Mouse (Mus musculus): ENCODE results near the gene Klf4. TPM values are rescaled to one million over a fixed set of nuclear protein-coding genes. Genes with fewer than 3 reads are reported as not detected.
A peak's percentile ranks its signal among the peaks of the same experiment; 100 is the strongest.

The Klf4 gene
- polyA plus RNA-seq, 1 experiment: 3.0 TPM

- no peak overlapping the region for H3K4me3 ChIP-seq (replicated peaks)
- H3K36me3 ChIP-seq (replicated peaks; ENCODE audit: low read length): no peaks in the 10 kb centered on the region
- peaks cover 1% of the 10 kb centered on the region for H3K27me3 ChIP-seq (replicated peaks)
- TF ChIP-seq GATA1 (IDR thresholded peaks at IDR 0.05; ENCODE audit: borderline replicate concordance, low read length) (no peak), FLI1 (IDR thresholded peaks at IDR 0.05; ENCODE audit: low read length) (no peak)
- H3K9me3 ChIP-seq: no peaks in the 10 kb centered on the region
- no peaks in the 10 kb centered on the region for H3K4me1 ChIP-seq
These were observed 35.9 kb downstream of the Klf4 start for GRCm38 (mm10) chr4:55496416-55496815.

- Histone ChIP-seq H3K4me3 (replicated peaks) (no peak overlapping the region), H3K4me1 (peaks cover 16% of the 10 kb centered on the region), H3K36me3 (replicated peaks; ENCODE audit: low read length) (no peaks in the 10 kb centered on the region), H3K9me3 (no peaks in the 10 kb centered on the region), H3K27me3 (replicated peaks) (peaks cover 1% of the 10 kb centered on the region)
- TF ChIP-seq GATA1 (IDR thresholded peaks at IDR 0.05; ENCODE audit: borderline replicate concordance, low read length) (no peak), FLI1 (IDR thresholded peaks at IDR 0.05; ENCODE audit: low read length) (no peak)
These were observed 39.0 kb downstream of the Klf4 start for GRCm38 (mm10) chr4:55493261-55493660.

GRCm38 (mm10) chr4:55489328-55489727 lies 42.9 kb downstream of the Klf4 start:
- H3K9me3 ChIP-seq: no peaks in the 10 kb centered on the region
- TF ChIP-seq GATA1 (IDR thresholded peaks at IDR 0.05; ENCODE audit: borderline replicate concordance, low read length): no peak
- TF ChIP-seq FLI1 (IDR thresholded peaks at IDR 0.05; ENCODE audit: low read length): no peak
- peak overlapping the region; percentile 88 for H3K4me3 ChIP-seq (replicated peaks)
- H3K36me3 ChIP-seq (replicated peaks; ENCODE audit: low read length): no peaks in the 10 kb centered on the region
- no peaks in the 10 kb centered on the region for H3K27me3 ChIP-seq (replicated peaks)
- H3K4me1 ChIP-seq: peaks cover 22% of the 10 kb centered on the region

GRCm38 (mm10) chr4:55488604-55489003 lies 43.7 kb downstream of the Klf4 start:
- no peaks in the 10 kb centered on the region for H3K27me3 ChIP-seq (replicated peaks)
- no peaks in the 10 kb centered on the region for H3K36me3 ChIP-seq (replicated peaks; ENCODE audit: low read length)
- H3K4me3 ChIP-seq (replicated peaks): peak overlapping the region; percentile 81
- no peak for TF ChIP-seq FLI1 (IDR thresholded peaks at IDR 0.05; ENCODE audit: low read length)
- TF ChIP-seq GATA1 (IDR thresholded peaks at IDR 0.05; ENCODE audit: borderline replicate concordance, low read length): no peak
- peaks cover 22% of the 10 kb centered on the region for H3K4me1 ChIP-seq
- H3K9me3 ChIP-seq: no peaks in the 10 kb centered on the region

GRCm38 (mm10) chr4:55480322-55480767 lies 51.9 kb downstream of the Klf4 start:
- no peaks in the 10 kb centered on the region for H3K36me3 ChIP-seq (replicated peaks; ENCODE audit: low read length)
- TF ChIP-seq FLI1 (IDR thresholded peaks at IDR 0.05; ENCODE audit: low read length) (no peak), GATA1 (IDR thresholded peaks at IDR 0.05; ENCODE audit: borderline replicate concordance, low read length) (no peak)
- no peak overlapping the region for H3K4me3 ChIP-seq (replicated peaks)
- H3K9me3 ChIP-seq: no peaks in the 10 kb centered on the region
- no peaks in the 10 kb centered on the region for H3K27me3 ChIP-seq (replicated peaks)
- peaks cover 3% of the 10 kb centered on the region for H3K4me1 ChIP-seq

GRCm38 (mm10) chr4:55478333-55478732 lies 53.9 kb downstream of the Klf4 start:
- Histone ChIP-seq H3K36me3 (replicated peaks; ENCODE audit: low read length) (no peaks in the 10 kb centered on the region), H3K4me1 (peaks cover 3% of the 10 kb centered on the region), H3K9me3 (no peaks in the 10 kb centered on the region), H3K4me3 (replicated peaks) (no peak overlapping the region), H3K27me3 (replicated peaks) (no peaks in the 10 kb centered on the region)
- TF ChIP-seq FLI1 (IDR thresholded peaks at IDR 0.05; ENCODE audit: low read length) (no peak), GATA1 (IDR thresholded peaks at IDR 0.05; ENCODE audit: borderline replicate concordance, low read length) (no peak)

GRCm38 (mm10) chr4:55477933-55478332 lies 54.3 kb downstream of the Klf4 start:
- H3K4me1 ChIP-seq: peaks cover 6% of the 10 kb centered on the region

GRCm38 (mm10) chr4:55477210-55477759 lies 55.0 kb downstream of the Klf4 start:
- Histone ChIP-seq H3K4me1 (peaks cover 10% of the 10 kb centered on the region), H3K9me3 (no peaks in the 10 kb centered on the region), H3K4me3 (replicated peaks) (no peak overlapping the region), H3K27me3 (replicated peaks) (no peaks in the 10 kb centered on the region), H3K36me3 (replicated peaks; ENCODE audit: low read length) (no peaks in the 10 kb centered on the region)
- no peak for TF ChIP-seq FLI1 (IDR thresholded peaks at IDR 0.05; ENCODE audit: low read length)
- TF ChIP-seq GATA1 (IDR thresholded peaks at IDR 0.05; ENCODE audit: borderline replicate concordance, low read length): no peak

More at GRCm38 (mm10) chr4:55477933-55478332, 54.3 kb downstream of the Klf4 start:
- no peaks in the 10 kb centered on the region for H3K36me3 ChIP-seq (replicated peaks; ENCODE audit: low read length)
- H3K4me3 ChIP-seq (replicated peaks): no peak overlapping the region
- H3K9me3 ChIP-seq: no peaks in the 10 kb centered on the region
- TF ChIP-seq GATA1 (IDR thresholded peaks at IDR 0.05; ENCODE audit: borderline replicate concordance, low read length) (no peak), FLI1 (IDR thresholded peaks at IDR 0.05; ENCODE audit: low read length) (no peak)
- no peaks in the 10 kb centered on the region for H3K27me3 ChIP-seq (replicated peaks)

Other genes starting within 250 kb of the Klf4 start
- 224 and 243 TPM in 2 replicates for gene Rad23b, start 182.4 kb downstream of the Klf4 start, polyA plus RNA-seq (2012; ENCODE audit: insufficient read depth, low replicate concordance)